Comparison of ENCODE assay signal across 15 mouse cellular contexts in genomic region chr2:157813121-157813520, GRCm38 (mm10).
"Had no signal": no experiment of that assay in that cellular context is flagged by ENCODE, and none has a peak within 500 bp of the region (broad histone marks: within the 10 kb centered on the region; RNA-seq: fewer than 3 reads in every experiment).

No protein-coding gene starts in this region.

- H3K36me3 ChIP-seq: midbrain, embryonic 15.5 days had no signal

- H3K27me3 ChIP-seq: liver, embryonic 13.5 days; midbrain, embryonic 15.5 days; neural tube, embryonic 15.5 days had no signal

- H3K9ac ChIP-seq: liver, embryonic 13.5 days; midbrain, embryonic 15.5 days; neural tube, embryonic 15.5 days had no signal

- ATAC-seq: intestine, postnatal 0 days; midbrain, embryonic 15.5 days had no signal

- H3K4me3 ChIP-seq: layer of hippocampus, adult 2 months; liver, embryonic 13.5 days; midbrain, embryonic 15.5 days; myocyte; neural tube, embryonic 15.5 days had no signal

- H3K9me3 ChIP-seq: liver, embryonic 13.5 days; midbrain, embryonic 15.5 days; neural tube, embryonic 15.5 days had no signal

- DNase-seq: kidney, adult 2 months; layer of hippocampus, adult 9-11 months; liver, embryonic 13.5 days; lung, adult 2 months; lung, postnatal 14 days; lung, postnatal 4 days; right cerebral cortex, adult 18-20 months; thymus, postnatal 25 days had no signal

- H3K4me2 ChIP-seq: liver, embryonic 13.5 days; midbrain, embryonic 11.5 days; midbrain, embryonic 15.5 days; neural tube, embryonic 15.5 days had no signal

- H3K27ac ChIP-seq: kidney, postnatal 0 days; layer of hippocampus, adult 2 months; liver, embryonic 13.5 days; midbrain, embryonic 15.5 days; neural tube, embryonic 15.5 days had no signal
